Mouse (Mus musculus) embryo, embryonic 11.5 days (tissue): ENCODE measurements around the gene Vmn1r81.

ENCODE experiments used
- DNase-seq: peaks from one replicate; pipeline ENCODE4 v3.0.0-alpha.2; 2012; ENCODE audit warnings: low read depth, low spot score

Vmn1r81 gene

GRCm38 (mm10) chr7:12268169-12268568 lies at the start of gene Vmn1r81:
Vmn1r81 (minus strand) TSS chr7:12268269.
- no peak for DNase-seq

GRCm38 (mm10) chr7:12300130-12300529 lies 32.1 kb upstream of the Vmn1r81 start, which contains the start of gene Vmn1r82:
Vmn1r82 (plus strand) TSS chr7:12300430.
- DNase-seq = no peak

GRCm38 (mm10) chr7:12204141-12204540 lies 63.9 kb downstream of the Vmn1r81 start:
- DNase-seq = no peak
